Mouse (Mus musculus): ENCODE measurements at regions not wholly inside any gene's neighbourhood (a gene's known extent, or its start where the extent isn't known, plus 50 kb on each side); places are given as distances from the start of the nearest gene placed in this dataset.

DNA sequence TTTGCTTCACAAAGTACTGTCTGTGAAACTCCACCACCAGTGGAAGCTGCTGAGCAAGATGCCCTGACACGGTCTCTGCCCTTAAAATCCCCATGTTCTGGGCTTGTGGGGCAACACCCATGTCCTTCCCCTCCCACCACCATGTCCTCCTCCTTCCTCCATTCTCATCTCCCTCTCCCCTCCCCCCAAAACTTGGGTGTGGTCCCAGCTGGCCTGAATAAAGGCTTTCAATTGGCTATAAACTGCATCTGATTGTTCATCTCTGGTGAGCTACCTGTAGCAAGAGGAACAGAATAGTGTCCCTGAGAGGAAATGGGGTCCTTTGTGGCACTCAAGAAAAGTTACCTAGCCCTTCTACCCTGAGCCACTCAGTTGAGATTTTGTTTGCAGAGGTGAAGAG, 91.8 kb downstream of the Slc16a9 start:
- DNase-seq (ENCODE audit: low spot score in 2 of 2) = no peak

GRCm38 (mm10) chr10:70359421-70359820, 80.9 kb upstream of the Fam13c start:
- DNase-seq (ENCODE audit: low spot score in 2 of 2) = no peak

DNA sequence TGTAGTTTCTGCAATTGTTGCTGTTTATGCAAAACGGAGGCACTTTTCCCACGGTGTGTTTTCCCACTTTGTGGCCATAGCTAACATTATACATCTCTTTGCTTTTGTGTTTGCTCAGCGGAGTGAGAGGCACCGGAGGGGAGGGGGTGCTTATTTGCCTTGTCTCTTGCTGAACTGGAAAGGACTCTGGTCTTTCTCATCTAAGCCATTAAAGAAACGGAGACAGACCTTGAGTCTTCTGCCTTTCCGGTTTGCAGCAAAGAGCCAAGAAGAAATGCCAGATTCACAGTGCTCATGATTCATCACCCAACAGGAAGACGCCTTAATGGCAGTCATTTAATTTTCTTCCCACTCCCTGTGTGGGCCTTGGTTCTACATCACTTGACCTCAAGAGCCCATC, 80.4 kb upstream of the Fam13c start:
- no peak for DNase-seq (ENCODE audit: low spot score in 2 of 2)

DNA sequence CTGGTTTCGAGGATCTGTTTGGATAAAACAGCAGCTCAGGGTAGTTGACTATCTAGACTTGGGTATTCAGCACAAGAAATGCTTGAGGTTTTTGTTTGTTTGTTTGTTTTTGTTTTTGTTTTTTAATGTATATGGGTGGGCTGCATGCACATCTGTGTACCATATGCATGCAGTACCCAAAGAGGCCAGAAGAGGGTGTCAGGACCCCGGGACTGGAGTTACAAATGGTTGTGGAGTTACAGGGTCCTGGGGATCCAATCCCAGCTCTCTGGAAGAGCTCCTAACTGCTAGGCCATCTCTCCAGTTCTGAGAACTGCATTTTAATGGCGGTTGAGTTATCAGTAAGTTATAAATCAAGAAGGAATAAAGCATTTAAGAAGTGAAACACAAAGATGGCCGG, 77.2 kb upstream of the Fam13c start:
- DNase-seq (ENCODE audit: low spot score in 2 of 2) = no peak

DNA sequence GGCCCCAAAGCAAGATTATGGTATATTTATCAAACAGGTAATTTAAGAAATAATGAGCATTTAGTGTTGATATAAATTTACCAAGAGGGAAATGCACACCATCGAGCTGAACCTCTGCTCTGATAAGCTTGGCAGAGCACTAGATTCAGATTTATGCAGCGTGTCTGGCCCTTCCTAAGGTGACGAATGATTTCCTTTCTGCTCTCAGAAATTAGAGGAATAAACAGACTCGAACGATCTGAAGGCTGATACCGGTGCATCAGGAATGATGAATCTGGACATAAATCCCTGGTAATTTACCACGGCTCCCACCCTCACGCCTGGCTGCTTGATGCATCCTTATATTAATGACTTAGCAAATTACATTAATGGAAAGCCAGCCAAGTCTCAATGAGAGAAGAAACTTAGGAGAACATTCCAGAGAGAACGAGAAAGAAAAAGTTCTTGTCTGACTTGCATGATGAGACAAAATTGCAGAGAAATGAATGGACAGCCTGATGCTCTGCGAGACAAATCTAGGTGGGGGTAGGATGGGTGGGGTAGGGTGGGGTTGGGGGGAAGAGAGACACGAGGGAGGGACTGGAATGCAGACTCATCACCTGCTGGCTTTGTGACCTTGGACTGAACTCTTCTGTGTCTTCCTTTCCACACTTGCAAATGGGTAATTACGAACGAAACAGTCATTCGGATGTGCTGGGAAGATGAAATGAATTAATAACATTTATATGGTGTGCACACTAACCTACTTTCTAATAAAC, 75.9 kb upstream of the Fam13c start:
- DNase-seq (ENCODE audit: low spot score in 2 of 2) = no peak

DNA sequence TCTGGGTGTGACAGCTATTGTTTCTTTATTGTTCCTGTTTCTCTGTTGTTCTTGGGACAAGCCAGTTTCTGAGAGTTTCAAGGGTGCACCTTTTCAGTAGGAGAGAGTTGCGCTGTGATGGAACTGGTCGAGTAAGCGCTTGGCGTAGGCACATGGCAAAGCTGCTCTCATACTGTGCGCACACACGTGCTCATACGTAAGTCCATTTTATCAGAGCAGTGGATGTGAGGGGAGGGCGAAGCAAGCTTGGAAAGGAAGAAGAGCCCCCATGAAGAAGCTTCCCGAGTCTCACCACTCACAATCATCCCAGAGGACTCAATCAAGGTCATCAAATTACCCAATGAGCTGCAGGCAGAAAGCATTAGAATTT, 75.3 kb upstream of the Fam13c start:
- DNase-seq (ENCODE audit: low spot score in 2 of 2) = no peak

DNA sequence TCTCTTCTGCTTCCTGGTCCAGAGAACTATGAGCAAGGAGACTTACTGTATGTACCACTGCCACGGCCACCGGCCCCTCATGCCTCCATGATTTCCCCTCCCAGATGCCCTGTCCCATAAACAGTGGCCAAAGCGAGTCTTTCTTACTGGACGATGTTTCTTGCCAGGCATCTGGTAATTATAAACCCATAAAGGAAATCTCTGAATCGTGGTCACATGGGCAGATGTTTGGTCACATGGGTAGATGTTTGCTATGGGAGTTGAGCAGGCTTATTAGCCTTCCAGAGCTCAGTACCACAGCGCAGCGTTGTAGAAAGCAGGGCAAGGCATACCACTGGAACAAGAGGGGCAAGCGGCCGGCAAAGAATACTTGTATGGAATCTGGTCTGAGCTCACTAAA, 74.8 kb upstream of the Fam13c start:
- DNase-seq (ENCODE audit: low spot score in 2 of 2) = no peak

DNA sequence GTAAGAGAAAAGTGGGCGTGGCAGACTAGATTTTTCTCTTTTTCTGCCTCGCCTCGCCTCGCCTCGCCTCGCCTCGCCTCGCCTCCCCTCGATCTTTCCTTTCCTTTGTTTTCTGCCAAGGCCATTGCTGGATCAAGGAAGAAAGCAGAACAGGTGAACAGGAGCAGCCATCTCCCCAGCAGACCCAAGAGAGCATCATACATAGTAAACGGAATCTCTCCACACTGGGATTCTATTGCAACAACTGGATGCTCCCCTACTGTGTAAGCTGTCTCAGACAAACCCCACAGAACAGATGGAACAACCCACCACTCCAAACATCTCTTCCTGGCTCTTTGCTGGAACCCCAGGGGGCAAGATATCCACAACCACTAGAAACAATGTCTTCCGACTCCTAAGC, 72.4 kb upstream of the Fam13c start:
- no peak for DNase-seq (ENCODE audit: low spot score in 2 of 2)

- DNase-seq (ENCODE audit: low spot score in 2 of 2) = peak; percentile 21 to 57
Measured at GRCm38 (mm10) chr10:70368685-70369084, 71.6 kb upstream of the Fam13c start.

- no peak for DNase-seq (ENCODE audit: low spot score in 2 of 2)
Measured at GRCm38 (mm10) chr10:70372411-70373136, 67.7 kb upstream of the Fam13c start.

GRCm38 (mm10) chr10:70373207-70373606, 67.1 kb upstream of the Fam13c start:
- no peak for DNase-seq (ENCODE audit: low spot score in 2 of 2)

DNA sequence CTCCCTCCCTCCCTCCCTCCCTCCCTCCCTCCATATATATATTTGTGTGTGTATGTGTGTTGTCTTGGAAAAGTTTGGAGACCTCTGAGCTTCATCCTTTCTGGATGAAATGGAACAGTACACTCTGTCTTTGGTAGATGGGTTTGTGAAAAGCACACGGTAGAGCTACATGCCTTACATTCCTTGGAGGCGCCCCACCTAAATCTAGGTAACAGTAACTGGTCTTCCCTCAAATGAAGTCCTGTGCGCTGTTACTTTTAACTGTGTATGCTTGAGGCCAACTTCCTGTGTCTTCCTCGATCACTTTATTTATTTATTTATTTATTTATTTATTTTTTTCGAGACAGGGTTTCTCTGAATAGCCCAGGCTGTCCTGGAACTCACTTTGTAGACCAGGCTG, 66.4 kb upstream of the Fam13c start:
- no peak for DNase-seq (ENCODE audit: low spot score in 2 of 2)

DNA sequence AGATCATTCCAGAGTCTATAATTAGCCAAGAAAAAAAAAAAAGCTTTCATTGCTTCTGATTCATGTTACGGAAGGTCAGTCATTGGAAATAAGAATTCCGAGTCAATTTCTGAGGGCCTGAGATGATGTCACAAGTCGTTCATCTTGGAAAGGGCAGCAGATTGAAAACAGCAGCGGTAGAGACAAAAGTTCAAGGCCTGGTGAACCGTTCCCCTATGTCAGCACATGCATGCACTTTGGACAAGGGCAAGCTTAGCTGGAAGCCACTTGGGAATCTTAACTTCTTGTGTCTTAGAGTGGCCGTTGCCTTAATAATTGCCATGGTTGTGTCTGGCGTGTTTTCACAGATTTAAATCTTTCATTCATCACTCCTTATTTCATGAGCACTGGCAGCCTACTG, 65.6 kb upstream of the Fam13c start:
- no peak for DNase-seq (ENCODE audit: low spot score in 2 of 2)

- DNase-seq (ENCODE audit: low spot score in 2 of 2) = peak in 1 of 2 experiments; percentile 7
Measured at GRCm38 (mm10) chr10:70380041-70380651, 60.1 kb upstream of the Fam13c start.

DNA sequence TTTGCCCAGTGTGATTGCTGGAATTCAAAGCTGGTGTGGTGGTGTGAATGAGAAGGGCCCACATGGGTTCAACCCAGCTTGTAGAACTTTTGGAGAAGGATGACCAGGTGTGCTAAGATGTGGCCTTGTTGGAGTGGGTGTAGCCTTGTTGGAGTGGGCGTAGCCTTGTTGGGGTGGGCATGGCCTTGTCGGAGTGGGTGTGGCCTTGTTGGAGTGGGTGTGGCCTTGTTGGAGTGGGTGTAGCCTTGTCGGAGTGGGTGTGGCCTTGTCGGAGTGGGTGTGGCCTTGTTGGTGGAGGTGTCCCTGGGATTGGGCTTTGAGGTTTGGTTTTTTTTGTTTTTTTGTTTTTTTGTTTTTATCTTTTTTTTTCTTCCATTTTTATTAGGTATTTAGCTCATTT, 55.6 kb upstream of the Fam13c start:
- DNase-seq (ENCODE audit: low spot score in 2 of 2) = no peak

- DNase-seq (ENCODE audit: low spot score in 2 of 2) = no peak
Measured at GRCm38 (mm10) chr10:70387729-70388128, 52.6 kb upstream of the Fam13c start.

Measured in frontal cortex, postnatal 25 days (tissue).